Mouse (Mus musculus) spleen, adult 2 months (tissue): ENCODE data around the gene Pde4d. TPM values are rescaled to one million over a fixed set of nuclear protein-coding genes. Genes with fewer than 3 reads are reported as not detected.
A peak's percentile ranks its signal among the peaks of the same experiment; 100 is the strongest.

Experiments used
- DNase-seq, 2 experiments: peaks; one replicate each; pipeline versions ENCODE4 v3.0.0 to v3.0.0-alpha.2; 2012 to 2021; ENCODE audit warnings: low spot score in 2 of 2, low read depth in 1 of 2
- H3K27ac ChIP-seq: fragments of 200-500 bp; 2 replicates; pipeline ENCODE4 v1.5.1; 2012; ENCODE audit warnings: low read length, inconsistent platforms; ENCODE audit not compliant: insufficient read depth
- H3K27me3 ChIP-seq: fragments of 200-500 bp; 2 replicates; pipeline ENCODE4 v1.6.1; 2012; ENCODE audit warnings: mild to moderate bottlenecking, moderate library complexity, low read length, inconsistent platforms; ENCODE audit not compliant: control insufficient read depth, insufficient read depth
- H3K36me3 ChIP-seq: fragments of 200-500 bp; 2 replicates; pipeline ENCODE4 v1.6.1; 2012; ENCODE audit warnings: mild to moderate bottlenecking, low read length, inconsistent platforms; ENCODE audit not compliant: control insufficient read depth, insufficient read depth
- H3K4me1 ChIP-seq: fragments of 200-500 bp; 2 replicates; pipeline ENCODE4 v1.6.1; 2011; ENCODE audit warnings: inconsistent platforms; ENCODE audit not compliant: control insufficient read depth, insufficient read depth, insufficient read length
- H3K4me3 ChIP-seq: fragments of 200-500 bp; 2 replicates; pipeline ENCODE4 v1.5.1; 2011; ENCODE audit warnings: mild to moderate bottlenecking, inconsistent platforms; ENCODE audit not compliant: insufficient read depth, insufficient read length; ENCODE audit errors: extremely low read depth
- CTCF ChIP-seq: fragments of 200-500 bp; IDR thresholded peaks from 2 replicates; pipeline ENCODE4 v1.5.1; 2011; ENCODE audit warnings: mild to moderate bottlenecking, inconsistent platforms; ENCODE audit not compliant: insufficient read depth, insufficient read length, insufficient replicate concordance; ENCODE audit errors: extremely low read depth
- POLR2A ChIP-seq: fragments of 200-500 bp; IDR thresholded peaks from 2 replicates; pipeline ENCODE4 v1.6.1; 2011; ENCODE audit warnings: low read depth, low read length, inconsistent platforms
- WGBS: fragments of 180-500 bp; shearing (Covaris S2); methylation state at CpG from one replicate; pipeline ENCODE4 v1.1.7; 2018; 5-methylcytosine and 5-hydroxymethylcytosine counted together
- polyA plus RNA-seq: library from polyadenylated mRNA; depleted of rRNA; stranded (reverse); fragments of >200 nt; gene quantifications from 2 replicates; pipeline ENCODE4 v1.2.3, GENCODE M21; 2012

Gene Pde4d
- polyA plus RNA-seq, 1 experiment = 4.8 TPM

GRCm38 (mm10) chr13:109490853-109491252 is 1041.1 kb downstream of the Pde4d start:
- 85% methylated on average over 2 of the region's 2 CpGs for WGBS
- H3K27me3 ChIP-seq = no peaks in the 10 kb centered on the region
- no peak for TF ChIP-seq POLR2A
- no peak for TF ChIP-seq CTCF
- DNase-seq = no peak
- no peaks in the 10 kb centered on the region for H3K36me3 ChIP-seq
- H3K4me1 ChIP-seq = no peaks in the 10 kb centered on the region
- H3K4me3 ChIP-seq = no peak overlapping the region
- no peak overlapping the region for H3K27ac ChIP-seq

GRCm38 (mm10) chr13:109491829-109492228 is 1042.1 kb downstream of the Pde4d start:
- Histone ChIP-seq H3K4me3 (no peak overlapping the region), H3K36me3 (no peaks in the 10 kb centered on the region), H3K27ac (no peak overlapping the region), H3K4me1 (no peaks in the 10 kb centered on the region), H3K27me3 (no peaks in the 10 kb centered on the region)
- DNase-seq = no peak
- 65% methylated on average over 4 of the region's 4 CpGs for WGBS
- TF ChIP-seq CTCF = no peak
- TF ChIP-seq POLR2A = no peak

GRCm38 (mm10) chr13:109500336-109500735 is 1050.6 kb downstream of the Pde4d start:
- TF ChIP-seq POLR2A (no peak), CTCF (no peak)
- H3K27me3 ChIP-seq = no peaks in the 10 kb centered on the region
- no peak overlapping the region for H3K4me3 ChIP-seq
- WGBS = 88% methylated on average over 9 of the region's 9 CpGs
- DNase-seq = no peak
- no peaks in the 10 kb centered on the region for H3K36me3 ChIP-seq
- H3K27ac ChIP-seq = no peak overlapping the region
- H3K4me1 ChIP-seq = no peaks in the 10 kb centered on the region

GRCm38 (mm10) chr13:109502796-109503195 is 1053.0 kb downstream of the Pde4d start:
- no peaks in the 10 kb centered on the region for H3K27me3 ChIP-seq
- DNase-seq = no peak
- H3K27ac ChIP-seq = no peak overlapping the region
- TF ChIP-seq POLR2A (no peak), CTCF (no peak)
- WGBS = 88% methylated on average over 7 of the region's 7 CpGs
- no peaks in the 10 kb centered on the region for H3K36me3 ChIP-seq
- H3K4me3 ChIP-seq = no peak overlapping the region
- no peaks in the 10 kb centered on the region for H3K4me1 ChIP-seq

- WGBS = 86% methylated on average over 7 of the region's 7 CpGs
- Histone ChIP-seq H3K36me3 (no peaks in the 10 kb centered on the region), H3K27ac (no peak overlapping the region), H3K27me3 (no peaks in the 10 kb centered on the region), H3K4me1 (no peaks in the 10 kb centered on the region), H3K4me3 (no peak overlapping the region)
- TF ChIP-seq CTCF (no peak), POLR2A (no peak)
- no peak for DNase-seq
Observed at GRCm38 (mm10) chr13:109506754-109507153, 1057.0 kb downstream of the Pde4d start.

- WGBS = 85% methylated on average over 4 of the region's 4 CpGs
- no peaks in the 10 kb centered on the region for H3K36me3 ChIP-seq
- no peak overlapping the region for H3K27ac ChIP-seq
- TF ChIP-seq POLR2A = no peak
- no peak for TF ChIP-seq CTCF
- H3K4me3 ChIP-seq = no peak overlapping the region
- H3K4me1 ChIP-seq = no peaks in the 10 kb centered on the region
- DNase-seq = no peak
- no peaks in the 10 kb centered on the region for H3K27me3 ChIP-seq
Observed at GRCm38 (mm10) chr13:109508472-109508871, 1058.7 kb downstream of the Pde4d start.

GRCm38 (mm10) chr13:109518194-109518593 is 1068.4 kb downstream of the Pde4d start:
- Histone ChIP-seq H3K36me3 (no peaks in the 10 kb centered on the region), H3K27me3 (no peaks in the 10 kb centered on the region), H3K27ac (no peak overlapping the region), H3K4me1 (no peaks in the 10 kb centered on the region), H3K4me3 (no peak overlapping the region)
- DNase-seq = no peak
- no peak for TF ChIP-seq POLR2A
- TF ChIP-seq CTCF = no peak
- WGBS = 93% methylated on average over 1 of the region's 1 CpGs

- no peak overlapping the region for H3K4me3 ChIP-seq
- peak in 1 of 2 experiments; percentile 3 for DNase-seq
- 30% methylated on average over 3 of the region's 3 CpGs for WGBS
- H3K4me1 ChIP-seq = no peaks in the 10 kb centered on the region
- H3K27ac ChIP-seq = no peak overlapping the region
- TF ChIP-seq CTCF (no peak), POLR2A (no peak)
- no peaks in the 10 kb centered on the region for H3K27me3 ChIP-seq
- H3K36me3 ChIP-seq = no peaks in the 10 kb centered on the region
Observed at GRCm38 (mm10) chr13:109519485-109519884, 1069.7 kb downstream of the Pde4d start.
